Mouse (Mus musculus) midbrain, embryonic 11.5 days (tissue): ENCODE results near the gene Sox5. TPM values are rescaled to one million over a fixed set of nuclear protein-coding genes. Genes with fewer than 3 reads are reported as not detected.

Source experiments
- ATAC-seq: fragments of 200-750 bp; cut with Nextera tagmentation; 2 replicates; pipeline ENCODE4 v1.8.0; 2017; ENCODE audit warnings: moderate TSS enrichment, moderate library complexity; ENCODE audit not compliant: low FRiP score
- DNase-seq: peaks from one replicate; pipeline ENCODE4 v3.0.0; 2015; ENCODE audit warnings: low spot score; ENCODE audit errors: missing footprints
- H3K27ac ChIP-seq: fragments of 300-500 bp; sonication (generic); 2 replicates; pipeline ENCODE4 v1.5.1; 2014; ENCODE audit warnings: low read depth, low read length
- H3K27me3 ChIP-seq: fragments of 300-500 bp; sonication (generic); 2 replicates; pipeline ENCODE4 v1.6.1; 2014; ENCODE audit warnings: mild to moderate bottlenecking, low read length, moderate library complexity, mixed read lengths; ENCODE audit not compliant: control insufficient read depth, insufficient read depth
- H3K36me3 ChIP-seq: fragments of 300-500 bp; sonication (generic); 2 replicates; pipeline ENCODE4 v1.6.1; 2014; ENCODE audit warnings: mild to moderate bottlenecking, low read length, moderate library complexity, mixed read lengths; ENCODE audit not compliant: control insufficient read depth, insufficient read depth
- H3K4me1 ChIP-seq: fragments of 300-500 bp; sonication (generic); 2 replicates; pipeline ENCODE4 v1.6.1; 2014; ENCODE audit warnings: low read length; ENCODE audit not compliant: control insufficient read depth, insufficient read depth
- H3K4me2 ChIP-seq: fragments of 300-500 bp; sonication (generic); 2 replicates; pipeline ENCODE4 v1.6.1; 2014; ENCODE audit warnings: mild to moderate bottlenecking, moderate library complexity
- H3K4me3 ChIP-seq: fragments of 300-500 bp; sonication (generic); 2 replicates; pipeline ENCODE4 v1.5.1; 2014; ENCODE audit warnings: low read depth, low read length
- H3K9ac ChIP-seq: fragments of 300-500 bp; sonication (generic); 2 replicates; pipeline ENCODE4 v1.6.1; 2014; ENCODE audit warnings: low read length
- H3K9me3 ChIP-seq: fragments of 300-500 bp; sonication (generic); 2 replicates; pipeline ENCODE4 v1.6.1; 2016; ENCODE audit warnings: low read length; ENCODE audit not compliant: control insufficient read depth
- WGBS: fragments of 180-500 bp; shearing (Covaris S2); extraction: QIAGEN DNeasy Blood & Tissue Kit; methylation state at CpG from one replicate; pipeline ENCODE4 v1.1.7; 2014; 5-methylcytosine and 5-hydroxymethylcytosine counted together
- polyA plus RNA-seq: library from polyadenylated mRNA; unstranded; fragments of >200 nt; fragmentation: Nextera tagmentation; extraction: Ambion mirVana; gene quantifications from 2 replicates; pipeline ENCODE4 v1.2.1, GENCODE M21; 2014

Sox5 gene
- polyA plus RNA-seq, 1 experiment from 2014 or later: 23.0 TPM

- Histone ChIP-seq H3K9ac (no peak overlapping the region), H3K4me1 (no peaks in the 10 kb centered on the region), H3K27ac (no peak overlapping the region), H3K4me3 (no peak overlapping the region), H3K27me3 (no peaks in the 10 kb centered on the region), H3K4me2 (no peak overlapping the region), H3K36me3 (no peaks in the 10 kb centered on the region), H3K9me3 (no peaks in the 10 kb centered on the region)
- ATAC-seq: no peak
- DNase-seq: no peak
- WGBS: 75% methylated on average over 8 of the region's 8 CpGs
Observed at GRCm38 (mm10) chr6:144513761-144514160, 268.0 kb downstream of the Sox5 start.

DNA sequence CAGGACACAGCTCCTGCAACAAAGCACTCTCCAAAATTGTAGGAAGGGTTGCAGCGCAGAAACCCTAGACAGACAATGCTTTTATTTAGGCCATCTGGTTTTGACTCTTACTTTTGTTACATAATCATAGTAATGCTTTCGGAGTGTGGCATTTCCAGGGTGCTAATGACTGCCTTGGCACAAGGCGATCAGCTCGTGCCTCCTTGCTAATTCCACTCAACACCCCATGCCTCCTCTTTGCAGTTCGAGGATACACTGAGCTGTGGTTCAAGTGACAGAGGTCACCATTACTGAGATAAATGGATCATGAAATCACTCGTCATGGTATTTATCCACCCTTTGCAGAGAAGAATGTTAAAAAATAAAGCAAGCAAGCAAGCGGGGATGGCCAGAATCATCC is 269.9 kb downstream of the Sox5 start:
- 80% methylated on average over 7 of the region's 7 CpGs for WGBS

DNA sequence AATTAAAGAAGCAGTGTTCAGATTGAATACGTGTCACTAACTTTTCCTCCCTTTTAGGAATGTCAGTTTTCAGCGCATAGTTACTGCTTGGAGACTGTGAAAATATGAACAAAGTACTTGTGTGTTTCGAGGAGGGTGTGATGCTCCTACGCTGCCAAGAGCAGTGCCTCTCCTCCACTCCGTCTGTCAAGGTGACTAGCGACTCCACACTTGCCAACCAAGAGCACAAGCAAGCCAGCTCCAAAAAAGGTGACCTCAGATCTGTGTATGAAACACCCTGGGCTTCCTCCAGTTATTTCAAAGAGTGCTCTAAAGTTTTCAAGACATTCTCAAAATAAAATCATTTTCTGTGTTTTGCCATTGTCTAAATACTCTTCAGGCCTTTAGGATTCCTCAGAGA is 271.6 kb downstream of the Sox5 start:
- H3K36me3 ChIP-seq: no peaks in the 10 kb centered on the region
- DNase-seq (no peak), ATAC-seq (no peak)
- no peak overlapping the region for H3K4me3 ChIP-seq
- no peak overlapping the region for H3K27ac ChIP-seq
- 91% methylated on average over 6 of the region's 6 CpGs for WGBS
- H3K27me3 ChIP-seq: no peaks in the 10 kb centered on the region
- no peaks in the 10 kb centered on the region for H3K9me3 ChIP-seq
- H3K4me2 ChIP-seq: no peak overlapping the region
- H3K4me1 ChIP-seq: no peaks in the 10 kb centered on the region
- no peak overlapping the region for H3K9ac ChIP-seq

More for the DNA sequence above, 269.9 kb downstream of the Sox5 start:
- H3K4me3 ChIP-seq: no peak overlapping the region
- H3K9ac ChIP-seq: no peak overlapping the region
- no peaks in the 10 kb centered on the region for H3K4me1 ChIP-seq
- ATAC-seq (no peak), DNase-seq (no peak)
- H3K27me3 ChIP-seq: no peaks in the 10 kb centered on the region
- H3K36me3 ChIP-seq: no peaks in the 10 kb centered on the region
- H3K27ac ChIP-seq: no peak overlapping the region
- H3K9me3 ChIP-seq: no peaks in the 10 kb centered on the region
- H3K4me2 ChIP-seq: no peak overlapping the region

DNA sequence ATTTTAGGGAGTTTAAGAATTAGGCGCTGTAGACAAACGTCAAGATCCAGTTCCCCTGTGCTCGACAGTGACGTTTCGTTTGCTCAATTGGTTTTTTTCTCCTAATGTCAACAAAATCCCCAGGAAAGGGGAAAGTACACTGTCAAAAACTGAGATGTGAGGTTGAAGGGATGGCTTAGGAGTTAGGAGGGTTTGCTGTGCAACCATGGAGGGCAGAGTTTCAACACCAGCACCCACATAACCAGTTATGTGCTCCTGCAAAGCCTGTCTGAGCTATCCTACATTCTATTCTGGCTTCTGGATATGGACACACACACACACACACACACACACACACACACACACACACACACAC is 277.6 kb downstream of the Sox5 start:
- Histone ChIP-seq H3K4me3 (no peak overlapping the region), H3K9me3 (no peaks in the 10 kb centered on the region), H3K36me3 (no peaks in the 10 kb centered on the region), H3K27me3 (no peaks in the 10 kb centered on the region), H3K27ac (no peak overlapping the region), H3K4me2 (no peak overlapping the region), H3K4me1 (no peaks in the 10 kb centered on the region), H3K9ac (no peak overlapping the region)
- WGBS: 80% methylated on average over 5 of the region's 5 CpGs
- DNase-seq (no peak), ATAC-seq (no peak)

GRCm38 (mm10) chr6:144503399-144504196 is 278.2 kb downstream of the Sox5 start:
- Histone ChIP-seq H3K9me3 (no peaks in the 10 kb centered on the region), H3K27ac (no peak overlapping the region), H3K4me1 (no peaks in the 10 kb centered on the region), H3K36me3 (no peaks in the 10 kb centered on the region), H3K9ac (no peak overlapping the region), H3K4me2 (no peak overlapping the region), H3K4me3 (no peak overlapping the region), H3K27me3 (no peaks in the 10 kb centered on the region)
- DNase-seq (no peak), ATAC-seq (no peak; the same call in 1 of the 2 replicates)
- 85% methylated on average over 11 of the region's 11 CpGs for WGBS

DNA sequence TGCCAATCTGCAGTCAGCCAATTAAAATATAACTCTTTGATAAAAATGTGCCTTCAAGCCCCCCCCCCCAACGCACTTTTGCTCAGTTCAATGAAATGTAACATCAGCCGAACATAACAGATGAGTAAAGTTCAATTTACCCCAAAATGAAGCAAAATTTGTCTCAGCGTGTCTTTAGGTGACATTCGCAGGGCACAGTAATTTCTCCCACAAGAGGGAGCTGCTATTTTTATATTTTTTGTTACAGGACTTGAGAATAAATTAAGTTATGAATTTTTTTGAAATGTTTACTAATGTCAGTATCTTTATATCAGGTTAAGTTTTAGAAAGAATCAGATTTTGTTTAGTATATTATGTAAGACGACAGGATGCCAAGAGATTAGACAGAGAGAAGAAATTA is 280.3 kb downstream of the Sox5 start:
- 89% methylated on average over 5 of the region's 5 CpGs for WGBS
- Histone ChIP-seq H3K9ac (no peak overlapping the region), H3K27me3 (no peaks in the 10 kb centered on the region), H3K36me3 (no peaks in the 10 kb centered on the region), H3K27ac (no peak overlapping the region), H3K4me2 (no peak overlapping the region), H3K9me3 (peaks cover 2% of the 10 kb centered on the region; the same call in 1 of the 2 replicates), H3K4me1 (no peaks in the 10 kb centered on the region), H3K4me3 (no peak overlapping the region)
- DNase-seq (no peak), ATAC-seq (no peak)

DNA sequence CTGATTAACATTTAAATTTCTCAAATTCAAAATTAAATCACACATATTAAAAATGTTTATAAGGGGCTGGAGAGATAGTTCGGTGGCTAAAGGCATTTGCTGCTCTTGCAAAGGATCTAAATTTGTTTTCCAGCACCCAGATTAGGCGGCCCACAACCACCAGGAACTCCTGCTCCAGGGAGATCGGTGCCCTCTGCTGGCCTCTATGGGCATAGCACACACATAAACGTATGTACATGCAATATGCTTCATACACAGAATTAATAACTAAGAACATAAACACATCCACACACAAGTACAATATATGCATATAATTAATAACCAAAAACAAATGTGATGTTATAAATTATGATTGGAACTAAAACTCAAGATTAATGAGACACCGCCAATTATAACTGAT is 283.6 kb downstream of the Sox5 start:
- 95% methylated on average over 5 of the region's 5 CpGs for WGBS
- Histone ChIP-seq H3K36me3 (no peaks in the 10 kb centered on the region), H3K27ac (no peak overlapping the region), H3K4me2 (no peak overlapping the region), H3K4me1 (no peaks in the 10 kb centered on the region), H3K9me3 (peaks cover 2% of the 10 kb centered on the region; the same call in 1 of the 2 replicates), H3K9ac (no peak overlapping the region), H3K27me3 (no peaks in the 10 kb centered on the region), H3K4me3 (no peak overlapping the region)
- DNase-seq: no peak
- no peak for ATAC-seq

GRCm38 (mm10) chr6:144491761-144492415 is 289.9 kb downstream of the Sox5 start:
- 89% methylated on average over 11 of the region's 11 CpGs for WGBS
- H3K4me1 ChIP-seq: no peaks in the 10 kb centered on the region
- DNase-seq: no peak

GRCm38 (mm10) chr6:144490896-144491295 is 290.9 kb downstream of the Sox5 start:
- no peak for DNase-seq
- ATAC-seq: no peak
- WGBS: 95% methylated on average over 5 of the region's 5 CpGs
- Histone ChIP-seq H3K9ac (no peak overlapping the region), H3K4me2 (no peak overlapping the region), H3K9me3 (peaks cover 6% of the 10 kb centered on the region), H3K27ac (no peak overlapping the region), H3K4me1 (no peaks in the 10 kb centered on the region), H3K4me3 (no peak overlapping the region), H3K36me3 (no peaks in the 10 kb centered on the region), H3K27me3 (no peaks in the 10 kb centered on the region)

More at GRCm38 (mm10) chr6:144491761-144492415, 289.9 kb downstream of the Sox5 start:
- Histone ChIP-seq H3K27ac (no peak overlapping the region), H3K36me3 (no peaks in the 10 kb centered on the region), H3K27me3 (no peaks in the 10 kb centered on the region), H3K4me3 (no peak overlapping the region), H3K9me3 (peaks cover 4% of the 10 kb centered on the region), H3K4me2 (no peak overlapping the region), H3K9ac (no peak overlapping the region)
- no peak for ATAC-seq
